Mouse (Mus musculus) testis, adult 2 months (tissue): ENCODE results near the gene Mterf1b. TPM values are rescaled to one million over a fixed set of nuclear protein-coding genes. Genes with fewer than 3 reads are reported as not detected.
"Not testable (repeated sequence)": the region's sequence is repeated elsewhere in the genome, so short reads cannot be mapped to it uniquely, and the experiment has no call there.

ENCODE experiments used
- H3K27ac ChIP-seq: fragments of 200-500 bp; 2 replicates; pipeline ENCODE4 v1.5.1; 2012; ENCODE audit warnings: low read depth, low read length; ENCODE audit not compliant: control insufficient read depth, insufficient read depth
- H3K27me3 ChIP-seq: fragments of 200-500 bp; 2 replicates; pipeline ENCODE4 v1.6.1; 2012; ENCODE audit warnings: mild to moderate bottlenecking, low read length, moderate library complexity; ENCODE audit not compliant: control insufficient read depth, insufficient read depth
- H3K36me3 ChIP-seq: fragments of 200-500 bp; 2 replicates; pipeline ENCODE4 v1.6.1; 2012; ENCODE audit warnings: mild to moderate bottlenecking, low read length; ENCODE audit not compliant: control insufficient read depth, insufficient read depth
- H3K4me1 ChIP-seq: fragments of 200-500 bp; 2 replicates; pipeline ENCODE4 v1.6.1; 2012; ENCODE audit warnings: low read length; ENCODE audit not compliant: control insufficient read depth, insufficient read depth
- H3K4me3 ChIP-seq: fragments of 200-500 bp; 2 replicates; pipeline ENCODE4 v1.5.1; 2012; ENCODE audit warnings: low read depth, mild to moderate bottlenecking, low read length, moderate library complexity, mixed read lengths; ENCODE audit not compliant: control insufficient read depth
- CTCF ChIP-seq: fragments of 200-500 bp; IDR thresholded peaks from 2 replicates; pipeline ENCODE4 v1.5.1; 2012; ENCODE audit warnings: low read depth, mild to moderate bottlenecking, inconsistent platforms, low read length, moderate library complexity; ENCODE audit not compliant: control insufficient read depth, insufficient read depth, insufficient replicate concordance
- POLR2A ChIP-seq: fragments of 200-500 bp; IDR thresholded peaks from 2 replicates; pipeline ENCODE4 v1.6.1; 2012; ENCODE audit warnings: low read depth, mild to moderate bottlenecking, inconsistent platforms, low read length, moderate library complexity; ENCODE audit not compliant: control insufficient read depth
- polyA plus RNA-seq: library from polyadenylated mRNA; depleted of rRNA; stranded (reverse); fragments of >200 nt; gene quantifications from 2 replicates; pipeline ENCODE4 v1.2.3, GENCODE M21; 2012

The Mterf1b gene
- polyA plus RNA-seq, 1 experiment: 0.72 TPM

DNA sequence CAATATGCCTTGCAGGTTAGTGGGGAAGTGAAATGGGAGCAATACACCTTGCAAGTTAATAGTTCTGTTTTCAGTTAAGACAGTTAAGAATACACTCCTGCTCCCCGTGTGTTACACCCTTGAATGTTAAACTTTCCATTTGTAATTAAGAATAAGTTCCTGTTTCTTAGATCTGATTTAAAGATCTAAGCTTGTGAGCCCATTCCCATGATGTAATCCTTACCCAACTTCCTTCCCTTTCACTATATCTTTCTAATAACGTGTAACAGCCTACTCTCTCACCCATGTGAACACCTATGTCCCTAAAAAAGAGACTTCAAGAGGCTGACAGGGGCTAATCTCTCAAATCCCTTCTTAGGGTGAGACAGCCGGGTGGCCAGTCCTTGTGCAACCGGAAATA lies 5.4 kb upstream of the Mterf1b start:
- TF ChIP-seq POLR2A (no peak), CTCF (no peak)
- no peak overlapping the region for H3K27ac ChIP-seq
- no peaks in the 10 kb centered on the region for H3K4me1 ChIP-seq
- H3K36me3 ChIP-seq: no peaks in the 10 kb centered on the region
- H3K27me3 ChIP-seq: no peaks in the 10 kb centered on the region
- no peak overlapping the region for H3K4me3 ChIP-seq

DNA sequence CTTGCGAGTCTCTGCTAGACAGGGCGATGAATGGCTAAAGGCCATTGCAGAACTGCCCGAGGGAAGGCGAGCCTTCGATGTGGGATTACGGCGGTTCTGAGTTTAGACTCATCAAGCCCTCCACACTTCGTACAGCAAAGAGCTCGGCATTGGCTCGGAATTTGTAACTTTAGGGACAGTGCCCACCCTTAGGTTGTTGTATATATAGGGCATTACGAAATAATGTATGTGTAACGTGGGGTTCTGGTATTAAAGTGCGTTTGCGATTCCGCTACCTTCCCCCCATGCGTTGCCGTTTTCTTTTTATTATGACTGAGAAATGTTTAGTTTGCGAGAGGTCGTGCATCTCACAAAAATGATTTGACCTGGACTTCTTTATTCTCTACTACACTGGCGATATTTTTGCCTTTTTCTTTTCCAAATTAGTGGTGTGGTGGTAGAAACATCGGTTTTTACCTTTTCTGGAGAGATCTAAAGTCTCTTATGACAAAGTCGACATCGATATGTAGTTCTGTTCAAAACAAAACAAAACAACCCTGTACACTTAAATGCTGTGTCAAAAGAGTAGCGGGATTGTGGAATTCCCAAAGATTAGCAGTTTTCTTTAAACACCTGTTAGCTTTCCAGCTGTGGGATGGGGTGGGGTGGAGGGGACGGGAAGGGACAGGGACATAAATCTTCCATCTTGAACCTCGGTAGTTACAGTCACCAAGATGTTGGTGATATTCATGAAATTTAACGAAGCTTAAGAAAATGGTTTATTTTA lies 497 bp downstream of the Mterf1b start:
- H3K4me1 ChIP-seq, H3K27me3 ChIP-seq, H3K36me3 ChIP-seq: not testable (repeated sequence)
- peak overlapping the region; percentile 13; the same call in 1 of the 2 replicates for H3K27ac ChIP-seq
- H3K4me3 ChIP-seq: peak overlapping the region; percentile 63

DNA sequence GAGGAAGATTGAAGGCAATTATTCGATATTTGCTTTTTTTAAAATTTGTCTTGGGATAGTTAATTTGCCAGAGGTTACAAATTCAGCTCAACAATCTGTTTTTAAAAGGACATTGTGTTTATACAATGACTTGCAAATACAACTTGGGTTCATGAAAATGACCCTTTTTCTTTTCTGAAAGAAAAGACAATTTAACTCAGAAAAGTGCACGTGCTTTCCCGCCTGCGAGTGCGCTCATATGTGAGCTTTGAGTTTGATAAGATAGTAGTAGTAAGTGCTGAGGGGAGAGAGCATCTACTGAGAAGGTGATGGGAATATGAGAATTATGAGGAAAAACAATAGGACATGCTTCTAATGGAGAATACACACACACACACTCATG lies 1.1 kb downstream of the Mterf1b start:
- no peak for TF ChIP-seq CTCF
- no peak for TF ChIP-seq POLR2A
- H3K4me3 ChIP-seq: no peak overlapping the region
- no peaks in the 10 kb centered on the region for H3K27me3 ChIP-seq
- H3K36me3 ChIP-seq: no peaks in the 10 kb centered on the region
- no peak overlapping the region for H3K27ac ChIP-seq
- H3K4me1 ChIP-seq: no peaks in the 10 kb centered on the region; the same call in 1 of the 2 replicates

DNA sequence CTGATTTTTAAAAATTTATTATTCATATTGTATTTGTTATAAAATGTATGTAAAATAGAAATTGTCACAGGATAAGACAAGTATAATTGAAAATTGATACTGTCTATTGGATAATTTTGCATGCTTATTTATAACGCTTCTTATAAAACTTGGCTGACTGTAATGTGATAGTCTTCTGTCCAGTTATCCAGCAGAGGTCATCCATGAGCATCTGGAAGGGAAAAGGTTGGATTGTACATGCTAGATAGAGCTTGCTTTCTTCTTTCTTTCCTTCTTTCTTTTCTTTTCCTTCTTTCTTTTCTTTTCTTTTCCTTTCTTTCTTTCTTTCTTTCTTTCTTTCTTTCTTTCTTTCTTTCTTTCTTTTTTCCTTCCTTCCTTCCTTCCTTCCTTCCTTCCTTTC lies 2.0 kb downstream of the Mterf1b start:
- H3K4me1 ChIP-seq: no peaks in the 10 kb centered on the region; the same call in 1 of the 2 replicates
- H3K27me3 ChIP-seq: no peaks in the 10 kb centered on the region
- H3K27ac ChIP-seq: no peak overlapping the region
- TF ChIP-seq CTCF (no peak), POLR2A (no peak)
- no peak overlapping the region for H3K4me3 ChIP-seq
- no peaks in the 10 kb centered on the region for H3K36me3 ChIP-seq

- no peaks in the 10 kb centered on the region for H3K36me3 ChIP-seq
- TF ChIP-seq POLR2A (no peak; the same call in 1 of the 2 replicates), CTCF (no peak)
- no peaks in the 10 kb centered on the region for H3K27me3 ChIP-seq
- H3K4me3 ChIP-seq: no peak overlapping the region
- H3K4me1 ChIP-seq: no peaks in the 10 kb centered on the region; the same call in 1 of the 2 replicates
- H3K27ac ChIP-seq: no peak overlapping the region
Measured at GRCm38 (mm10) chr5:4195086-4195485, 2.9 kb downstream of the Mterf1b start.

GRCm38 (mm10) chr5:4201368-4201767 lies 9.2 kb downstream of the Mterf1b start:
- Histone ChIP-seq H3K36me3 (no peaks in the 10 kb centered on the region), H3K4me1 (no peaks in the 10 kb centered on the region), H3K4me3 (no peak overlapping the region), H3K27me3 (no peaks in the 10 kb centered on the region), H3K27ac (no peak overlapping the region)
- TF ChIP-seq CTCF: no peak
- TF ChIP-seq POLR2A: no peak

DNA sequence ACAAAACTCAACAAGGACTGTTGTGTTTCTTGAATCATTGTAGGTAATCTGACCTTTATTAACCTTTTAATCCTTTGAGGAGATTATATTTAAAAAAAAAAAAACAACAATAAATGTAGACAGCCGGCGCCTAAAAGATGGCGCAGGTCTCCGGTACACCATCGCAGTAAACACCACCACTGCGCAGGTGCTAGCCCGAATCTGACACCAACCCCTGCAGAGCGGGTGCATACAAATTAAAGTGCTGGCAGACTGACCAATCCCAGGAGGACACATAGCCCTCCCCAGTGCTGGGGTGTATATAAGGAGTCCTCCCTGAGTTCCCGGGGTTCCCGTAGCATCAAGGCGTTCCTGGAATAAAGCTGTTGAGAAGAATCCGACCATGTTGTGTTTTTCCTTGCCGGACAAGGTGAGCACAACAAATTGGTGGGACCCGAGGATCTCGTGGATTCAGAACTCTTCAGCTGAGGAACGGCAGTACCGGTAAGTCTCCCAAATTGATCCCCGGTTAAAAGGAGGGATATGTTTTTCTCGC lies 10.2 kb downstream of the Mterf1b start:
- not testable (repeated sequence) for H3K4me3 ChIP-seq, H3K36me3 ChIP-seq, H3K27ac ChIP-seq, H3K4me1 ChIP-seq, H3K27me3 ChIP-seq

- not testable (repeated sequence) for H3K4me1 ChIP-seq, H3K4me3 ChIP-seq, H3K27ac ChIP-seq, H3K36me3 ChIP-seq, H3K27me3 ChIP-seq
Measured at GRCm38 (mm10) chr5:4210082-4210481, 17.9 kb downstream of the Mterf1b start.
